Mouse (Mus musculus): ENCODE measurements around the gene Tst. TPM values are rescaled to one million over a fixed set of nuclear protein-coding genes. Genes with fewer than 3 reads are reported as not detected.

Tst gene
- total RNA-seq, 2 experiments from 2014 or later: 11.2 to 13.7 TPM

- no peak for DNase-seq
- intact Hi-C loops (cut with DNase I): loop anchor here (10.0 kb wide), 1 partner anchor 183 kb away; the partner anchor contains the start of gene C1qtnf6
These were observed 54.0 kb downstream of the Tst start for GRCm38 (mm10) chr15:78351586-78352165.

Other genes with a start within 250 kb of the Tst start
- 10 to 100 TPM; 11.3 to 12.8 TPM for gene Ift27, start 231.8 kb downstream of the Tst start, total RNA-seq (2021)
- gene Pvalb, start 199.5 kb downstream of the Tst start, total RNA-seq (2021): under 1 TPM in 1 of 2 experiments, not detected in 1; 0.29 TPM
- gene Ncf4, start 161.1 kb downstream of the Tst start, total RNA-seq (2021): 1 to 10 TPM; 2.5 to 2.9 TPM
- gene Csf2rb2, start 100.2 kb downstream of the Tst start, total RNA-seq (2021): 1 to 10 TPM in 1 of 2 experiments, under 1 TPM in 1; 0.76 to 1.7 TPM
- 1 to 10 TPM; 2.2 to 3.1 TPM for gene Csf2rb, start 80.2 kb downstream of the Tst start, total RNA-seq (2021)
- not detected for gene Tex33, start 10.0 kb downstream of the Tst start, total RNA-seq (2021)
- 10 to 100 TPM; 28.1 to 31.0 TPM for gene Mpst, start 509 bp upstream of the Tst start, total RNA-seq (2021)
- 10 to 100 TPM; 53.9 to 54.3 TPM for gene Kctd17, start 22.7 kb upstream of the Tst start, total RNA-seq (2021)
- gene Tmprss6, start 62.7 kb upstream of the Tst start, total RNA-seq (2021): not detected
- gene Il2rb, start 89.4 kb upstream of the Tst start, total RNA-seq (2021): under 1 TPM; 0.07 to 0.20 TPM
- gene C1qtnf6, start 125.5 kb upstream of the Tst start, total RNA-seq (2021): 10 to 100 TPM; 83.9 to 98.0 TPM
- gene Sstr3, start 138.8 kb upstream of the Tst start, total RNA-seq (2021): not detected
- 10 to 100 TPM in 1 of 2 experiments, 1 to 10 TPM in 1; 3.9 to 18.7 TPM for gene Rac2, start 166.9 kb upstream of the Tst start, total RNA-seq (2021)
- gene Cyth4, start 191.1 kb upstream of the Tst start, total RNA-seq (2021): 1 to 10 TPM; 5.7 to 8.8 TPM